Mouse (Mus musculus): ENCODE measurements around the gene Top1. TPM values are rescaled to one million over a fixed set of nuclear protein-coding genes. Genes with fewer than 3 reads are reported as not detected.

The Top1 gene
- total RNA-seq (2021), result 10 to 100 TPM; 48.8 to 50.8 TPM

DNA sequence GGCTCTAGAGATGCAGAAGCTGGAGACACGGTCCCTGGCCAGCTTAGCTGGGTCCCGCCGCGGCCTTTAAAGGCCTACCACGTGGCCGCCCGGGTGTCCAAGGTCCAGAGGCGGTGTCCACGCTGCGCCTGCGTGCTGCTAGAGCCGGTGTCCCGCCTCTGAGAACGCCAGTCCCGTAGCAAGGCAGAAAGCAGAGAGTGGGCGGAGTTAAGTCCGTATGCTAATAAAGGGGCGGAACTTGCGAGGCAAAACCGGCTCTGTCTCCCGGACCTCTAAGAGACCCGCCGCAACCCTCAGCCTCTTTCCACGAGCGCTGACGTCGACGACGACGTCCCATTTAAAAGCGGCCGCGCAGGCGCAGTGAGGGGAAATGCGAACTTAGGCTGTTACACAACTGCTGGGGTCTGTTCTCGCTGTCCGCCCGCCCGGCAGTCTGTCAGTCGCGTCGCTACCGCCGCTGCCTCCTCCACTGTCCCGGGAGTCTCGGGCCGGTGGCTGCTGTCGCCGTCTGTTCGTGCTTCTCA, at the start of gene Top1:
Gene Top1, plus strand, starts transcription at position 275 of the 524 bp plus-strand sequence.
- intact Hi-C loops (cut with DNase I), result loop anchor here (5.0 kb wide), 2 partner anchors 33 to 47 kb away; no protein-coding TSS in a partner anchor
- DNase-seq (ENCODE audit: low spot score), result peak; percentile 99

DNA sequence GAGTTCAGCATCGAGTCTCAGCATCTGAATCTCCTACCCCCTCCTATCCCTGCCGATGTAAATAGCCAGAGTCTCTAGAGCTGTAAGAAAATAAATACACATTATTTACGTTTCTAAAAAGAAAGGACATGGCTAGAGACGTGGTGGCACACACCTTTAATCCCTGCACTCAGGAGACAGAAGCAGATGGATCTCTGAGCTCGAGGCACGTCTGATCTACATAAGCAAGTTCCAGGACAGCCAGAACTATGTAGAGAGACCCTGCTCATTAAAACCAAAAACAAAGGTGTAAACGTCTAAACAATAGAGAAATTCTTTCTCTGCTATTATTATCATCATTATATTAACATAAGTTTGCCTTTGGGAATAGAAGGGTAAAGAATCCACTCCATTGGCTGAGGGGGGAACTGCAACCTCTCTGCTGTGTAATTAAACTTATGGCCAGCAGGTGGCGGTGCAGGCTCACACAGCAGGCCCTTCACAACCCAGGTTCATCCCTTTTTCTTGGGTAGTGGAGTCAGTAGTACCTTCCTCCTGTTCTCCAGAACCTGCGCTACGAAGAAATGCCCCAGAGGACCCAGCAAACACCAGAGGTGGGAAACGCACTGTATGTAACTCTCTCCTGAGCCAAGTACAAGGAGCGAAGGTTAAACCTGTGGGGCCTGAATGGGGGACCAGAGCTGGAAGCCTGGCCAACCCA, 48.0 kb upstream of the Top1 start:
- DNase-seq (ENCODE audit: low spot score), result peak; percentile 25
- intact Hi-C loops (cut with DNase I), result loop anchor here (1.0 to 10.0 kb wide), 4 partner anchors 130 to 533 kb away; no protein-coding TSS in a partner anchor

DNA sequence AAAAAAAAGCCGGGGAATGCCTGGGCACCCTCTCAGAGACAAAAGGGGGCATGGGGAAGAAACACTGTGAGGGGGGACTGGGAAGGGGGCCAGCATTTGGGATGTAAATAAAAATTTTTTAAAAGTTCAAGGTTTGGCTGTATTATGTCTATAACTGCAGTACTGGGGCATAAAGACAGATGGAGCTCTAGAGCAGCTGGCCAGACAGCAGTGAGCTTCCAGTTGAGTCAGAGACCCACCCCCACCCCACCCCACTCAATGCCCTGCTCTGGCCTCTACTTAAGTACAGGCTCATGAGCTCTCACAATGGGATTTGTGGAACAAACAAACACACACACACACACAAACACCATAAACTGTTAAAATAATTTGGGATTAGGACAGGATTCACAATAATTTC, 43.9 kb upstream of the Top1 start:
- DNase-seq (ENCODE audit: low spot score), result no peak
- intact Hi-C loops (cut with DNase I), result loop anchor here (5.0 kb wide), 3 partner anchors 75 to 190 kb away; no protein-coding TSS in a partner anchor

DNA sequence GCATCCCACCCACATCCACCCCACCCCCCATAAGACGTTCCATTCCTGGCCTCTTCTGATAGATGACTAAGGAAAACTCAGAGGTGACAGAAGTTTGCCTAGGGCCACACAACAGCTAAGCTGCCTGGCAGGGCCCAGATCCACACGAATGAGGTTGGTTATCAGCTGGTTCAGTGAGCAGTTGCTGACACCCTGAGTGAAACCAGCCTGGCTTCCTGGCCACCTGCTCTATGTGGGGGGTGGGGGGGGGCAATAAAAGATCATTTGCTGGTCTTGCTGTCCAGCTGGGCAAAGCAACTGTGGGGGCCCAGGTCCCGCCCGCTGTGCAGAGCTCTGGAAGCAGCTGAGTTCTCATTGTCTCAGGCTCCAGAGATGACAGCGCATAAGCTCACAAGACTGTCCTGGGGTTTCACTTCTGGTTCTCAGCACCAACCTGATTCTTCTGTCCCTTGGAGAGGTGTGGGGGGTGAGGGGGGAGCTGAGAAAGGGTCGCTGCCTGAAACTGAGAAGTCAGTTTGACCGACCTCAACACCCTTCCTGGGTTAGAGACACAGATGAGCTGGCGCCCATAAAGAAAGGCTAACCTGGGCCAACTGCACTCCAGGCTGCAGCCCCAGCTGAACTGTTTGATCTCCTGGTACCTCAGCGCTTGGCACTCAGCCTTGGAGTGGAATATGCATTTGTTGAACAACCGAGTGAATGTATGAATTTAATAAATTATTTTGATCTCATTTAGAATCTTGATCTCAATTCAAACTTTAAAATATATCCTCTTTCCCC, 42.3 kb upstream of the Top1 start:
- DNase-seq (ENCODE audit: low spot score), result no peak
- intact Hi-C loops (cut with DNase I), result loop anchor here (5.0 kb wide), 3 partner anchors 74 to 189 kb away; no protein-coding TSS in a partner anchor

DNA sequence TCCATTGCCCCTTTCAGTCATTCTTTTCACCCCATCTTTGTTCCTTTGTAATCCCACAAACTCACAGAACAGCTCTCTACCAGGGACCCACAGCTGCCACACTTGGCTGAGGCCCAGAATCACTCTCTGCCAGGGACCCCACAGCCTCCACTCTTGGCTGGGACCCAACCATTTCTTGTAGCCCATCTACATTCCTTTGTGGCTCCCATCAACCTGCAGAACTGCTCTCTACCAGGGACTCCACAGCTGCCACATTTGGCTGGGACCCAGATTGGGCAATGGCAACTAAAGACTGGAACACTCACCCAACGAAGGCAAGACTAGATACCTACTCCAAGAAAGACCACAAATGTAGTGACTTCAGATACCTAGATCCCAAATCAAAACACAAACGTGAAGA, 35.7 kb upstream of the Top1 start:
- intact Hi-C loops (cut with DNase I), result loop anchor here (5.0 kb wide), 2 partner anchors 37 to 277 kb away; partner anchors contain the start of gene Top1
- no peak for DNase-seq (ENCODE audit: low spot score)

DNA sequence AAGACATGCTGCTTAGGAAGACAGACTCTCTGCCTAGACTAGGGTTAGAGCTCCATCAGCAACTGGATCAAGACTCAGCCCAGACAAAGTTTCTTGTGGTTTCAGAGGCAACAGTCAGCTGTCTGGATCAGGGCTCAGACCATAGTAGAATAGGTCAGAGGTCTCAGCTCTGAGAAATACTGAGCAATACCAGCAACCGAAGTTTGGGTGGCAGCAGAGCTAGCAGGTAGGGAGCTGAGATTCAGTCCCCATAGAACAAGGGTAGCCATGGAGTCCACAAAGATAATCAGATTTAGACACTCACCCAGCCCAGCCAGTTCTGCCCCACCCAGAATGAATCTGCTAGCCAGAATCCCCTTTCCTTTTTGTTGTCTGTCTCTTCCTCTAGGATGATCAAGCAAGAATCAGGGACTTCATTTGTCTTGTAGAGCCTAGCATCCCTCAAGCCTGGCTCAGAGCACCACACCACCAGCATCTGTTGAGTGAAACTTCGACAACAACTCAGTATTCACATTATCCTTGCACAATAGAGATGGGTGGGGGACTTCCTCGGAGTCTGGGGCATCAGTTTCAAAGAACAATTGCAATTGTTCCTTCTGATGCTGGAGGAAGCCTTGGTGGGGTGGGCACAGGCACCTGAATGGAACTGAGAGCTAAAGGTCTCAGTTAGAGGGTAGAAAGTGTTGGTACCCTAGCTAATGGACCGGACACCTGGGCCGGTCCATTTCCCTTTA, 32.3 kb upstream of the Top1 start:
- intact Hi-C loops (cut with DNase I), result loop anchor here (5.0 kb wide), 2 partner anchors 34 to 274 kb away; partner anchors contain the start of gene Top1
- no peak for DNase-seq (ENCODE audit: low spot score)

DNA sequence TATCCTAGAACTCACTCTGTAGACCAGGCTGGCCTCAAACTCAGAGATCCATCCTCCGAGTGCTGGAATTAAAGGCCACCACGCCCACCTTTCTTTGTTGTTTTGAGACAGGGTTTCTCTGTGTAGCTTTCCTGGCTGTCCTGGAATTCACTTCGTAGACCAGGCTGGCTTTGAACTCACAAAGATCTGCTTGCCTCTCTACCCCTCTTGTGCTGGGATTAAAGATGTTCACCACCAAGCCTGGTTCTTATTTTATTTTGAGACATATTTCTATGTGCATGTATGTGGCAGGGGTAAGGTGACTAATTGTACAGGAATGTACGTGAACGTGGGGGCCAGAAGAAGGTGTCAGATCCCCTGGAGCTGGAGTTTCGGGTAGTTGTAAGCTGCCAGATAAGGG, 27.9 kb upstream of the Top1 start:
- DNase-seq (ENCODE audit: low spot score), result no peak
- intact Hi-C loops (cut with DNase I), result no loop called here

DNA sequence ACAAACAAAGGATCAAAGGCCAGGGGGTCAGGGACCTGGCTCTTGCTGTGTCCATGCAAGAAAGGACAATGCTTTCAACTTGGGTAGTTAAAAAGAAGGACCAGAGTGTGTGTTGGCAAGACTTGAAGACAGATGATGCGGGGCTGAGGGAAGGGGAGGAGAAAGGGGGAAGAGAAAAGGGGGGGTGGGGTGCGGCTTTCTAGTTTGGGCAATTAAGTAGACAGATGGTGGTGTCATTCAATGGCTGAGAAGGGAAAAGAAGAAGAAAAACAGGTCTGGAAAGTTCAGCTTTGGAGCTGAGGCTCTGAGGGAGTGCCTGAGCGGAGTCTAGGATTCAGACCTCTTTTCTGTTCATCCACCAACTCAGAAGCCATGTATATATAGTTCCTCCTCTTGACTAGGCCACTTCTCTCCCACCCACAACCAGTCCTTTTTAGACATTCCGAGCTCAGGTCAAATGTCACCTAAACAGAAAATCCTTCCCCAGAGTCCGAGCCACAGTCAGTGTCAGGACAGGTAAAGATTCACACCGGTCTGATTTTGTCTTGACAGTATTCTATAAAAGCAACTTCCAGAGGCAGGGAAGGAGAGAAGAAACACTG, 27.0 kb upstream of the Top1 start:
- intact Hi-C loops (cut with DNase I), result no loop called here
- no peak for DNase-seq (ENCODE audit: low spot score)

DNA sequence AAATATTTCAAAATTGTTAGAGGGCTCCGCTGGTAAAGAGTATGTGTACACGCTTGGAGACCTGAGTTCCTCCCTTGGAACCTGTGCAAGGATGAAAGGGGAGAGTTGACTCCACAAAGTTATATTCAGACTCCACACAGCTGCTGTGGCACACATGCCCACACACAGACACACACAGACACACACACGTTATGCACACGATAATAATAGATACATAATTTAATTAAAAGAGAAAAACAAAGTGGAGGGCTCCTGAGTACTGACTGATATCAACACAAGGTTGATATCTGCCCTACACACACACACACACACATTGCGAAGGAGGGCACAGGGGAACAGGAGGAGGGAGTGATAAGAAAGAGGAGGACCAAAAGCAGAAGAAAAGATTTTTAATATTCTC, 26.4 kb upstream of the Top1 start:
- DNase-seq (ENCODE audit: low spot score), result no peak
- intact Hi-C loops (cut with DNase I), result no loop called here

DNA sequence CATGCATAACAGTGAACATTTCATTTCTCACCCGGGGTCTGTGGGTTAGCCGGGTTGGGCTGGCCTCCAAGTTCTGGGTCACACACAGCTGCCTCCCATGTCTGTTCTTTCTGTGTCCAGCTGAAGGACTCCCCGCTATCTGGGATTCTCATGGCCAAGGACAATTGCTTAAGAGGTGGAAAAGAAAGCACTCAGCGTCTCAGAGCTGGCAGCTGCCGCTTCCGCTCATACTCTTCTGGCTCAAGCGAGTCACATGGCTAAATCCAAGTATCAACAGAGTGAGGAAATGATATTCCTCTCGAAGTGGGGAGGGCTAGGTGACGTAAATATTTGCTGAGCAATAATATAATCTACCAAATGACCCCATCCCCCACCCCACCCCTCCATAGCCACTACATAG, 25.9 kb upstream of the Top1 start:
- peak; percentile 76 for DNase-seq (ENCODE audit: low spot score)
- intact Hi-C loops (cut with DNase I), result loop anchor here (5.0 kb wide), 1 partner anchor 72 kb away; no protein-coding TSS in a partner anchor

DNA sequence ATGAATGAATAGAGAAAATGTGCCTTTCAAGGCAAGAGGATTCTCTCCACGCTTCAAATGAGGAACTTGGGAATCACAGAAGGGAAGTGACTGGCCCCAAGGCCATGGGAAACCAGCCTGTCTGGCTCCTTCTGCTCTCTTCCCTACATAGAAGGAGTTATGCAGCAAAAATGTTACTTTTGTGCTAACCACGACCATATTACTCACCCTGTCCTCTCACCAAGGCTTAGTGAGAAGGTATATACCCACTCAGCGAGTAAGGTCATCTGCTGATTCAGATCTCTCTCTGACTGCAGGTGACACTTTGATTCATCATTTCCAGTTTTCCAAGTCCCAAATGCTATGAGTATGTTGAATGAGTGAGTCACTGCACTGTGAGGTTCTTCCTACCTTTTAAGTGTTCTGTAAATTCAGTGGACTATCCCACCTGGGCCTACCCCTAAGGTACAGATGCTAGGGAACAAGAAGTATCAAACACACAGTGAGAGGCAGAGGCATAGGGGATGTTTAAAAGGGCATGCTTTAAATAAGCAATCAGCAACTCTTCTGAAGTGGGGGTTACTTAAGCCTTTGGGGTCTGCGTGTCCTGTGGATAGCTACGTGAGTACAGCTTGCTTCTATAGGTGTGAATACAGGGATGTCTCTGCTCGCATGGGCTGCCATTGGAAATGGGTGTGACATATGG, 25.3 kb upstream of the Top1 start:
- intact Hi-C loops (cut with DNase I), result loop anchor here (5.0 kb wide), 1 partner anchor 72 kb away; no protein-coding TSS in a partner anchor
- DNase-seq (ENCODE audit: low spot score), result no peak

DNA sequence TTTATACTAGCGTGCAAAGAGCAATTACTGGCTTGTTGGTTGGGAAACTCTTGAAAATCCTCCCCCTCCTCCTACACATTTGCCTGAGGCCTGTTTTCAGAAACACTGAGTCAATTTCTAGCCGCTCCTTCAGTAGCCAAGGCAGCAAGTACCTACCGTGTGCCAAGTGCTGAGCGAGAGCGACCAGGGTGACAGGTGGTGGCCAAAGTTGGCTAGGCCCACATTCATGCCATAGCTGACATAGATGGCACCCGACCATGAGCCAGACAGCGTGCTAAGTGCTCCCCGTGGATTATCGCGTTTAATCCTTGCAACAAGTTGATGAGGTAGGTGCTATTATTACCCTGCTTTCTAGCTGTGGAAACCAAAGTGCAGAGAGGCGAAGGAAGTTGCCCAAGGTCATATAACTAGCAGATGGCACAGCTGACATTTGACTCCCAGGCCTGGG, 24.7 kb upstream of the Top1 start:
- intact Hi-C loops (cut with DNase I), result loop anchor here (5.0 kb wide), 1 partner anchor 71 kb away; no protein-coding TSS in a partner anchor

DNA sequence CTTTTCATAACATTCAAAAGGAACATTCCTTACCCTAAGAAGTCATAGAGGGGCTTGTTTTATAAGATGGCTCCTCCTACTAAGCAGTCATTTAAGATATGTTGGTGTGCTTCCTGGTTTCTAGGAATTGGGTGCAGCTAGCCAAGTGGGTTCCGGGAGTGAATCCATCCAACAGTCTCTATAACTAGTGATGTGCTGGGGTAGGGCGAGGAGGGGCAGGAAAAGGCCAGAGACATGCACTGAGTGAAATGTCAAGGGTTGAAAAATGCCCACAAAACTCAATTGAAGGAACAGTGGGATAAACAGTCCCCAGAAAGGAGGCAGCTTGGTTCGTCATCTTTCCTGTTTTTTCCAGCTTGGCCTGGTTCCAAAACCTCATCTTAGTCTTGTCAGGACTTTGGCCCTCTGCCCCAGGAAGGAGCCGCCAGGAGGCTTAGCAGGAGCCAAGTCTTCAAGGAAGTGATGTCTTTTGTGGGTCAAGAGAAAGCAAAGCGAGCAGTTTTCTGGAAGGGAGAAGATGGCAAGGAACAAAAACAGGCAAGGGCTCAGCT, 24.0 kb upstream of the Top1 start:
- intact Hi-C loops (cut with DNase I), result loop anchor here (5.0 kb wide), 1 partner anchor 71 kb away; no protein-coding TSS in a partner anchor
- peak; percentile 85 for DNase-seq (ENCODE audit: low spot score)

More for the DNA sequence above, 24.7 kb upstream of the Top1 start:
- DNase-seq (ENCODE audit: low spot score), result peak; percentile 24

DNA sequence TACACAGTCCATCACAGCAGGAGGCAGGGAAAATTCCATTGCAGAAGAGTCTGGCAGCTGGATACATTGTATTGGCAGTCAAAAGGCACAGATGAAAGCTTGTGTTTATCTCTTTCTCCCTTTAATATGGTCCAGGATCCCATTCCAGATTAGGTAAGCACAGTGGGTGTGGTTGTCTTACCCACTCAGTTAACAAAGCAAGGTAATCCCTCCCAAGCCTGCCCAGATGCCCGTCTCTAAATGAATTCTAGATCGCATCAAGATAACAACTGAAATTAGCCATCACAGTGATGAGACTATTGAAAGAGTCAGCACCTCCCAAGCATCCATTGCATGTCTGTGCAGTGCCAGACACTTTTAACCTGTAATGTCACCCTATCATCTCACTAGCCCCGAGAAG, 23.0 kb upstream of the Top1 start:
- intact Hi-C loops (cut with DNase I), result loop anchor here (5.0 kb wide), 1 partner anchor 70 kb away; no protein-coding TSS in a partner anchor
- DNase-seq (ENCODE audit: low spot score), result no peak

DNA sequence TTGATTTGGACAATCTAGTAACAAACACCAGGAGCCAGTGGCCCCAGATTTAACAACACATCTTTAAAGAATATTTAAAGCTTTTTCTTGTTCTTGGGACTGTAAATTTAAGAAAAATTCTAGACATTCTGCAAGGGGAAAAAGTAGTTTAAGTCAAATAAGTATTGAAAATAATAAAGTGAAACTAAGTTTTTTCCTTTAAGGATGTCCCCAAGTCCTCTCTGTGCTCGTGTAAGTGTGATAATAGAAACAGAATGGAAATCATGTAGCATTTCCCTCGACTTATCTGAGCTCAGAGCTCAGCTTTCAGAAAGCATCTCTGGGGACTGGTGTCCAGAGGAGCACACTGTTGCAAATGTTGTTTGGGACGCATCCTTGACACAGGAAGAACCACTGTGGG, 21.9 kb upstream of the Top1 start:
- intact Hi-C loops (cut with DNase I), result loop anchor here (5.0 kb wide), 1 partner anchor 69 kb away; no protein-coding TSS in a partner anchor
- DNase-seq (ENCODE audit: low spot score), result no peak

DNA sequence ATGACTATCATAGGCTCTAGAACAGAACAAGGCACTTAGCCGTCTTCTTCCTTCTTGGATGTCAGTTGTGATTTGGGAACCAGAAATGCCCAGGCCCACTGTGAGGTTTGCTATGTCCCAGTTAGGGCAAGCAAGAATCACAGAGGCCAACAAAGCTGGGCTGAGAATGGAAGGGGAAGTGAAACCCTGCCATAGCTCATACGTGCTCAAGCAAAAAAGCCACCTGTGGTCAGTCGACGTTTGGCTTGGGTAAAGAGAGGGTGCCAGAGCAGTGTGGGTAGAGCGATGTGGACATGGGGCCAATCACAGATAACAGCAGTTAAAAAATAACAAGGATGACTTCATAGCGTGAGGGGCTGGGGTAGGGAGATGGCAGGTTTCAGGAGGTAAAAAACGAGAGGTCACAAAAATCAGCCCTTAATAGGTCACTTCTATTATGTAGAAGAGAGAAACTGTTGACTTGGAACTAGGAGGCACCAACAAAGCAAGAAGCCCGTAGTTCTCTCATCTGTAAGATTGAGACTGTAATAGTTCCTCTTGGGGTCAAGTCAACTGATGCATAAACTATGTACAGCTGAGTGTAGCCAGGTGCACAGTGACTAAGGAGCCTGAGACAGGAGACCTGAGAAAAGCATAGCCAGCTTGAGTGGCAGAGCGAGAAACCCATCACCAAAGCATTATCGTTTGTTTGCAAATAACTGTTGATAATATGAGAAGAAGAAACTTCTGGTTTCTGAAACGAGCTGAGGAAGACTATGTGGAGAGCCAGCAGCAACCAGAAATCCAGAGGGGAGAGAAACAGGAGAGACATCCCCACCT, 18.3 kb upstream of the Top1 start:
- intact Hi-C loops (cut with DNase I), result loop anchor here (2.0 kb wide), 1 partner anchor 15 kb away; no protein-coding TSS in a partner anchor
- no peak for DNase-seq (ENCODE audit: low spot score)

DNA sequence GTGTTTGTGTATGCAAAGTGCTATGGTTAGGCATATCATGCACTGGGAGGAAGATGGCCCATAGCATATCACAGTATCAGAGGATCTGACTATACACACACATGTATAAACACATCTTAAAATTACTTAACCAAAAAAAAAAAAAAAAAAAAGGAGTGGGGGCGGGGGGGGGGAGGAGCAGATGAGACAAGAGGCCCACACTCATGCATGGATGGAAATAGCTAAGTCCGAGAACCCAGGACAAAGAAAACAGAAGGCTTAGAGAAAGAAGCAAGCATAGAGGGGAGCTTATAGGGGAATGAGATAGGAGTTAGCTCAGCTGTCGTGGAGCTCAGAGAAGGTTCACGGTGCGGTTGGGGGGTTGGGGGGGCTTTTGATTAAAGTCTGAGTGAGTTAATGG, 17.6 kb upstream of the Top1 start:
- intact Hi-C loops (cut with DNase I), result loop anchor here (2.0 kb wide), 1 partner anchor 15 kb away; no protein-coding TSS in a partner anchor
- DNase-seq (ENCODE audit: low spot score), result no peak

Data from heart, postnatal 25 days (tissue).